Mouse (Mus musculus) T-helper 1 cell (primary cell): ENCODE measurements at regions not wholly inside any gene's neighbourhood (a gene's known extent, or its start where the extent isn't known, plus 50 kb on each side); places are given as distances from the start of the nearest gene placed in this dataset.

Source experiments
- in situ Hi-C: fragments of 300-600 bp; cut with MboI, MseI; formaldehyde crosslinking; loops from one replicate; pipeline ENCODE4 v1.15.1; 2025; ENCODE audit warnings: high pct_unique_total_duplicates

GRCm38 (mm10) chr9:33180066-33180465 lies 544.0 kb downstream of the Ets1 start:
- in situ Hi-C loops = no loop called here

- in situ Hi-C loops = no loop called here
Measured at GRCm38 (mm10) chr9:33187187-33187586, 551.2 kb downstream of the Ets1 start.

GRCm38 (mm10) chr9:33209083-33209482 lies 573.1 kb downstream of the Ets1 start:
- in situ Hi-C loops = no loop called here

GRCm38 (mm10) chr9:33214523-33214922 lies 578.5 kb downstream of the Ets1 start:
- in situ Hi-C loops = no loop called here

GRCm38 (mm10) chr9:33220981-33221380 lies 585.0 kb downstream of the Ets1 start:
- in situ Hi-C loops = no loop called here

- in situ Hi-C loops = no loop called here
Measured at GRCm38 (mm10) chr9:33222066-33222805, 586.2 kb downstream of the Ets1 start.

- in situ Hi-C loops = no loop called here
Measured at GRCm38 (mm10) chr9:33233699-33234131, 597.7 kb downstream of the Ets1 start.

- in situ Hi-C loops = no loop called here
Measured at GRCm38 (mm10) chr9:33238190-33238589, 602.2 kb downstream of the Ets1 start.

GRCm38 (mm10) chr9:33238846-33239245 lies 602.8 kb downstream of the Ets1 start:
- in situ Hi-C loops = no loop called here

- in situ Hi-C loops = no loop called here
Measured at GRCm38 (mm10) chr9:33240506-33240905, 604.5 kb downstream of the Ets1 start.

GRCm38 (mm10) chr9:33240914-33241635 lies 605.1 kb downstream of the Ets1 start:
- in situ Hi-C loops = no loop called here

- in situ Hi-C loops = loop anchor here (5.0 kb wide), 2 partner anchors 660 to 840 kb away; no protein-coding TSS in a partner anchor
Measured at GRCm38 (mm10) chr9:33246932-33247331, 610.9 kb downstream of the Ets1 start.

GRCm38 (mm10) chr9:33258241-33258640 lies 622.2 kb downstream of the Ets1 start:
- in situ Hi-C loops = loop anchor here (10.0 to 25.0 kb wide), 2 partner anchors 293 to 1229 kb away; partner anchors contain the start of gene Kirrel3

- in situ Hi-C loops = loop anchor here (25.0 kb wide), 1 partner anchor 1227 kb away; the partner anchor contains the start of gene Kirrel3
Measured at GRCm38 (mm10) chr9:33260171-33260570, 624.1 kb downstream of the Ets1 start.

- in situ Hi-C loops = no loop called here
Measured at GRCm38 (mm10) chr9:33289381-33289780, 653.4 kb downstream of the Ets1 start.

GRCm38 (mm10) chr9:33292116-33292515 lies 656.1 kb downstream of the Ets1 start:
- in situ Hi-C loops = loop anchor here (10.0 kb wide), 1 partner anchor 1187 kb away; no protein-coding TSS in a partner anchor

GRCm38 (mm10) chr9:33295925-33296324 lies 659.9 kb downstream of the Ets1 start:
- in situ Hi-C loops = loop anchor here (10.0 kb wide), 1 partner anchor 1191 kb away; no protein-coding TSS in a partner anchor

- in situ Hi-C loops = no loop called here
Measured at GRCm38 (mm10) chr9:33319525-33320025, 683.6 kb downstream of the Ets1 start.

- in situ Hi-C loops = no loop called here
Measured at GRCm38 (mm10) chr9:33327722-33328121, 691.7 kb downstream of the Ets1 start.

- in situ Hi-C loops = no loop called here
Measured at GRCm38 (mm10) chr9:33350258-33350657, 714.2 kb downstream of the Ets1 start.

- in situ Hi-C loops = no loop called here
Measured at GRCm38 (mm10) chr9:33356621-33357020, 720.6 kb downstream of the Ets1 start.

GRCm38 (mm10) chr9:33360966-33361365 lies 724.9 kb downstream of the Ets1 start:
- in situ Hi-C loops = no loop called here
